Comparison of ENCODE assay signal across 10 mouse cellular contexts in genomic region chr16:50293502-50294228, GRCm38 (mm10).
DNase-seq lines count a peak whose midpoint lies in the region; ATAC-seq and TF ChIP-seq lines count a peak whose summit lies in the region.
"Had no signal": no experiment of that assay in that cellular context is flagged by ENCODE, and none has a peak within 500 bp of the region (broad histone marks: within the 10 kb centered on the region; RNA-seq: fewer than 3 reads in every experiment).

No protein-coding gene starts in this region.

- DNase-seq in embryo, embryonic 10 days (ENCODE audit: low spot score): peak; percentile 25
- DNase-seq in embryo, embryonic 9.5 days (ENCODE audit: extremely low spot score): no peak
- no peak for DNase-seq in left cerebral cortex, adult 2 months (ENCODE audit: extremely low spot score in 1 of 2, low spot score in 2 of 2)
- no peak for DNase-seq in left cerebral cortex, adult 8-10 months (ENCODE audit: low spot score in 2 of 2)
- no peak for DNase-seq in CH12.LX (ENCODE audit: extremely low read depth)
- no peak for DNase-seq in ovary, postnatal 14 days (ENCODE audit: low spot score)
- DNase-seq in ovary, postnatal 10 days (ENCODE audit: low spot score): no peak
- DNase-seq: cerebellum, adult 8-10 months; gastrocnemius, postnatal 10 days had no signal

- H3K4me2 ChIP-seq in CH12.LX (ENCODE audit: insufficient read depth, low read depth, poor library complexity, severe bottlenecking): no peak overlapping the region
- no peak overlapping the region for H3K4me2 ChIP-seq in forebrain, embryonic 16.5 days (ENCODE audit: low read length)

- H3K9me3 ChIP-seq in CH12.LX (replicated peaks; ENCODE audit: low read length): no peaks in the 10 kb centered on the region
- H3K9me3 ChIP-seq in forebrain, embryonic 16.5 days (ENCODE audit: control insufficient read depth, low read length): no peaks in the 10 kb centered on the region

- TF ChIP-seq EP300 in CH12.LX (IDR thresholded peaks at IDR 0.05; ENCODE audit: low read length): no peak

- TF ChIP-seq RAD21 in CH12.LX (IDR thresholded peaks at IDR 0.05; ENCODE audit: low read depth, low read length): peak; percentile 37

- intact Hi-C loops in left cerebral cortex, adult 2 months (cut with DNase I): loop anchor here (2.0 kb wide), 1 partner anchor 39 kb away; no protein-coding TSS in a partner anchor

- peak; percentile 61 for TF ChIP-seq CTCF in left cerebral cortex, adult 2 months (IDR thresholded peaks at IDR 0.05)
- peak; percentile 25 to 65; a peak in 3 of 4 replicates for TF ChIP-seq CTCF in CH12.LX (conservative IDR thresholded peaks at IDR 0.05 in 1 of 2, IDR thresholded peaks at IDR 0.05 in 1 of 2; ENCODE audit: low read depth in 2 of 2, low read length in 2 of 2)

- 70% methylated on average over 4 of the region's 4 CpGs for WGBS in forebrain, embryonic 16.5 days

- H3K4me3 ChIP-seq in left cerebral cortex, adult 2 months: no peak overlapping the region
- no peak overlapping the region for H3K4me3 ChIP-seq in CH12.LX (replicated peaks in 1 of 3; ENCODE audit: low read depth in 2 of 3, low read length in 2 of 3, poor library complexity in 1 of 3)
- H3K4me3 ChIP-seq in forebrain, embryonic 16.5 days (replicated peaks; ENCODE audit: low read length): no peak overlapping the region

- no peak for TF ChIP-seq POLR2A in CH12.LX (IDR thresholded peaks at IDR 0.05; ENCODE audit: low read depth, low read length)

- H3K9ac ChIP-seq in CH12.LX (ENCODE audit: insufficient read depth, low read depth): no peak overlapping the region
- no peak overlapping the region for H3K9ac ChIP-seq in forebrain, embryonic 16.5 days (replicated peaks; ENCODE audit: low read depth, low read length)

- H3K27ac ChIP-seq in left cerebral cortex, adult 2 months: no peak overlapping the region
- H3K27ac ChIP-seq in CH12.LX (ENCODE audit: insufficient read depth, low read depth): no peak overlapping the region
- H3K27ac ChIP-seq in forebrain, embryonic 16.5 days (ENCODE audit: low read length): no peak overlapping the region

- H3K79me2 ChIP-seq in CH12.LX (replicated peaks; ENCODE audit: control insufficient read depth, extremely low read depth, insufficient read depth, poor library complexity, severe bottlenecking): no peaks in the 10 kb centered on the region

- H3K4me1 ChIP-seq in CH12.LX (ENCODE audit: control insufficient read depth in 1 of 2, insufficient read depth in 2 of 2): peaks cover 0 to 26% of the 10 kb centered on the region in 2 experiments; a peak in 2 of 4 replicates
- no peaks in the 10 kb centered on the region for H3K4me1 ChIP-seq in forebrain, embryonic 16.5 days (replicated peaks; ENCODE audit: control insufficient read depth, insufficient read depth, low read length)

- dilution Hi-C loops in CH12.LX (cut with MboI; ENCODE audit: extremely low pct_ligation_motif_present, extremely low pct_unique_long_range_greater_than_20kb, low sequenced_read_pairs): no loop called here

- peak; percentile 43; the same call in 1 of the 2 replicates for ATAC-seq in forebrain, embryonic 16.5 days

- in situ Hi-C loops in CH12.LX (cut with MboI; ENCODE audit: low pct_ligation_motif_present, low pct_unique_long_range_greater_than_20kb, low sequenced_read_pairs): no loop called here

- H3K36me3 ChIP-seq in CH12.LX (replicated peaks in 1 of 2; ENCODE audit: control insufficient read depth in 1 of 2, insufficient read depth in 1 of 2, low read length in 1 of 2): peaks cover 0 to 10% of the 10 kb centered on the region in 2 experiments
- no peaks in the 10 kb centered on the region for H3K36me3 ChIP-seq in forebrain, embryonic 16.5 days (ENCODE audit: control insufficient read depth, insufficient read depth)

- H3K27me3 ChIP-seq in CH12.LX (replicated peaks): no peaks in the 10 kb centered on the region
- no peaks in the 10 kb centered on the region for H3K27me3 ChIP-seq in forebrain, embryonic 16.5 days (replicated peaks; ENCODE audit: control insufficient read depth, insufficient read depth, low read length)

TF ChIP-seq in CH12.LX, 34 proteins besides CTCF, POLR2A, EP300 and RAD21:
- peak; percentile 51; the same call in 1 of the 2 replicates for TF ChIP-seq SMC3 (IDR thresholded peaks at IDR 0.05; ENCODE audit: low read depth, low read length)
- TF ChIP-seq MAX (IDR thresholded peaks at IDR 0.05; ENCODE audit: low read length): no peak
